Mouse (Mus musculus) kidney, postnatal 25 days (tissue): ENCODE data around the gene Rpn2.
A peak's percentile ranks its signal among the peaks of the same experiment; 100 is the strongest.

Experiments used
- DNase-seq, 2 experiments: peaks; one replicate each; pipeline ENCODE4 v3.0.0; 2021; ENCODE audit warnings: mixed read lengths in 2 of 2

Rpn2 gene

GRCm38 (mm10) chr2:157278717-157279415 lies at the start of gene Rpn2:
Rpn2 (plus strand) TSS chr2:157279017.
- DNase-seq, result peak; percentile 97 to 98

- no peak for DNase-seq
Measured at GRCm38 (mm10) chr2:157235946-157236345, 42.9 kb upstream of the Rpn2 start.

GRCm38 (mm10) chr2:157245001-157245400 lies 33.8 kb upstream of the Rpn2 start:
- no peak for DNase-seq

- DNase-seq, result no peak
Measured at GRCm38 (mm10) chr2:157245603-157246002, 33.2 kb upstream of the Rpn2 start.

GRCm38 (mm10) chr2:157248111-157248510 lies 30.7 kb upstream of the Rpn2 start:
- no peak for DNase-seq

GRCm38 (mm10) chr2:157259720-157260119 lies 19.1 kb upstream of the Rpn2 start:
- peak; percentile 64 to 70 for DNase-seq

GRCm38 (mm10) chr2:157261930-157262329 lies 16.9 kb upstream of the Rpn2 start:
- DNase-seq, result no peak

GRCm38 (mm10) chr2:157262506-157262905 lies 16.3 kb upstream of the Rpn2 start:
- DNase-seq, result no peak

- DNase-seq, result no peak
Measured at GRCm38 (mm10) chr2:157263101-157263500, 15.7 kb upstream of the Rpn2 start.

- no peak for DNase-seq
Measured at GRCm38 (mm10) chr2:157263832-157264231, 15.0 kb upstream of the Rpn2 start.

- DNase-seq, result no peak
Measured at GRCm38 (mm10) chr2:157279416-157279800, 591 bp downstream of the Rpn2 start, which contains the start of gene Mroh8. Mroh8 (minus strand) TSS chr2:157279549.

GRCm38 (mm10) chr2:157283321-157283720 lies 4.5 kb downstream of the Rpn2 start:
- DNase-seq, result no peak

- peak in 1 of 2 experiments; percentile 63 for DNase-seq
Measured at GRCm38 (mm10) chr2:157287542-157287941, 8.7 kb downstream of the Rpn2 start.

- no peak for DNase-seq
Measured at GRCm38 (mm10) chr2:157288996-157289395, 10.2 kb downstream of the Rpn2 start.

GRCm38 (mm10) chr2:157292093-157292492 lies 13.3 kb downstream of the Rpn2 start:
- peak; percentile 74 to 86 for DNase-seq

GRCm38 (mm10) chr2:157296105-157296689 lies 17.4 kb downstream of the Rpn2 start:
- DNase-seq, result no peak

- no peak for DNase-seq
Measured at GRCm38 (mm10) chr2:157300051-157300450, 21.2 kb downstream of the Rpn2 start.

GRCm38 (mm10) chr2:157303096-157303495 lies 24.3 kb downstream of the Rpn2 start:
- no peak for DNase-seq

GRCm38 (mm10) chr2:157306091-157307032 lies 27.5 kb downstream of the Rpn2 start:
- DNase-seq, result no peak

GRCm38 (mm10) chr2:157307715-157308265 lies 29.0 kb downstream of the Rpn2 start:
- DNase-seq, result no peak

- no peak for DNase-seq
Measured at GRCm38 (mm10) chr2:157308273-157308917, 29.6 kb downstream of the Rpn2 start.

GRCm38 (mm10) chr2:157309611-157310010 lies 30.8 kb downstream of the Rpn2 start:
- DNase-seq, result no peak
